Mouse (Mus musculus): ENCODE data around the gene Cops4. TPM values are rescaled to one million over a fixed set of nuclear protein-coding genes. Genes with fewer than 3 reads are reported as not detected.
A peak's percentile ranks its signal among the peaks of the same experiment; 100 is the strongest.

Gene Cops4
- 73.3 and 76.8 TPM in 2 replicates for polyA plus RNA-seq (2012; rRNA removed)

- TF ChIP-seq POLR2A (IDR thresholded peaks at IDR 0.05; ENCODE audit: extremely low read depth, insufficient read depth, low read length), result peak; percentile 70; the same call in 1 of the 2 replicates
- no peak for TF ChIP-seq CTCF (IDR thresholded peaks at IDR 0.05; ENCODE audit: extremely low read depth, insufficient read depth, low read length)
- H3K4me3 ChIP-seq (ENCODE audit: insufficient read depth, low read length), result peak within 1 kb of the TSS; percentile 61
These were observed at the start of gene Cops4 for GRCm38 (mm10) chr5:100518049-100519026. TSS of gene Cops4 (plus strand) at chr5:100518309.

GRCm38 (mm10) chr5:100476328-100476727 lies 41.8 kb upstream of the Cops4 start:
- TF ChIP-seq POLR2A (IDR thresholded peaks at IDR 0.05; ENCODE audit: extremely low read depth, insufficient read depth, low read length), result no peak
- TF ChIP-seq CTCF (IDR thresholded peaks at IDR 0.05; ENCODE audit: extremely low read depth, insufficient read depth, low read length), result no peak
- H3K27ac ChIP-seq (ENCODE audit: insufficient read depth, low read length), result no peak overlapping the region
- no peak overlapping the region for H3K4me3 ChIP-seq (ENCODE audit: insufficient read depth, low read length)
- no peaks in the 10 kb centered on the region for H3K4me1 ChIP-seq (ENCODE audit: control insufficient read depth, insufficient read depth, low read length)

More at GRCm38 (mm10) chr5:100518049-100519026, at the start of gene Cops4:
- Histone ChIP-seq H3K27ac (ENCODE audit: insufficient read depth, low read length) (no peak within 1 kb of the TSS), H3K4me1 (ENCODE audit: control insufficient read depth, insufficient read depth, low read length) (no peaks in the 10 kb centered on the region; the same call in 1 of the 2 replicates)

GRCm38 (mm10) chr5:100477604-100478003 lies 40.5 kb upstream of the Cops4 start:
- H3K4me1 ChIP-seq (ENCODE audit: control insufficient read depth, insufficient read depth, low read length), result no peaks in the 10 kb centered on the region
- no peak overlapping the region for H3K27ac ChIP-seq (ENCODE audit: insufficient read depth, low read length)
- H3K4me3 ChIP-seq (ENCODE audit: insufficient read depth, low read length), result no peak overlapping the region
- TF ChIP-seq POLR2A (IDR thresholded peaks at IDR 0.05; ENCODE audit: extremely low read depth, insufficient read depth, low read length) (no peak), CTCF (IDR thresholded peaks at IDR 0.05; ENCODE audit: extremely low read depth, insufficient read depth, low read length) (no peak)

- H3K4me1 ChIP-seq (ENCODE audit: control insufficient read depth, insufficient read depth, low read length), result no peaks in the 10 kb centered on the region
- TF ChIP-seq POLR2A (IDR thresholded peaks at IDR 0.05; ENCODE audit: extremely low read depth, insufficient read depth, low read length) (no peak), CTCF (IDR thresholded peaks at IDR 0.05; ENCODE audit: extremely low read depth, insufficient read depth, low read length) (no peak)
- no peak overlapping the region for H3K27ac ChIP-seq (ENCODE audit: insufficient read depth, low read length)
- H3K4me3 ChIP-seq (ENCODE audit: insufficient read depth, low read length), result no peak overlapping the region
These were observed 34.5 kb upstream of the Cops4 start for GRCm38 (mm10) chr5:100483569-100483968.

- no peak overlapping the region for H3K4me3 ChIP-seq (ENCODE audit: insufficient read depth, low read length)
- H3K4me1 ChIP-seq (ENCODE audit: control insufficient read depth, insufficient read depth, low read length), result peaks cover 2% of the 10 kb centered on the region; the same call in 1 of the 2 replicates
- no peak for TF ChIP-seq CTCF (IDR thresholded peaks at IDR 0.05; ENCODE audit: extremely low read depth, insufficient read depth, low read length)
These were observed 31.0 kb upstream of the Cops4 start for GRCm38 (mm10) chr5:100487120-100487519.

GRCm38 (mm10) chr5:100488231-100488630 lies 29.9 kb upstream of the Cops4 start:
- Histone ChIP-seq H3K4me1 (ENCODE audit: control insufficient read depth, insufficient read depth, low read length) (peaks cover 2% of the 10 kb centered on the region; the same call in 1 of the 2 replicates), H3K4me3 (ENCODE audit: insufficient read depth, low read length) (no peak overlapping the region), H3K27ac (ENCODE audit: insufficient read depth, low read length) (no peak overlapping the region)
- TF ChIP-seq CTCF (IDR thresholded peaks at IDR 0.05; ENCODE audit: extremely low read depth, insufficient read depth, low read length) (no peak), POLR2A (IDR thresholded peaks at IDR 0.05; ENCODE audit: extremely low read depth, insufficient read depth, low read length) (no peak)

More at GRCm38 (mm10) chr5:100487120-100487519, 31.0 kb upstream of the Cops4 start:
- H3K27ac ChIP-seq (ENCODE audit: insufficient read depth, low read length), result no peak overlapping the region

- peaks cover 2% of the 10 kb centered on the region; the same call in 1 of the 2 replicates for H3K4me1 ChIP-seq (ENCODE audit: control insufficient read depth, insufficient read depth, low read length)
- H3K4me3 ChIP-seq (ENCODE audit: insufficient read depth, low read length), result no peak overlapping the region
- TF ChIP-seq POLR2A (IDR thresholded peaks at IDR 0.05; ENCODE audit: extremely low read depth, insufficient read depth, low read length), result no peak
- TF ChIP-seq CTCF (IDR thresholded peaks at IDR 0.05; ENCODE audit: extremely low read depth, insufficient read depth, low read length), result no peak
- no peak overlapping the region for H3K27ac ChIP-seq (ENCODE audit: insufficient read depth, low read length)
These were observed 28.8 kb upstream of the Cops4 start for GRCm38 (mm10) chr5:100489340-100489739.

- H3K4me1 ChIP-seq (ENCODE audit: control insufficient read depth, insufficient read depth, low read length), result peaks cover 2% of the 10 kb centered on the region; the same call in 1 of the 2 replicates
- no peak overlapping the region for H3K4me3 ChIP-seq (ENCODE audit: insufficient read depth, low read length)
- TF ChIP-seq POLR2A (IDR thresholded peaks at IDR 0.05; ENCODE audit: extremely low read depth, insufficient read depth, low read length) (no peak), CTCF (IDR thresholded peaks at IDR 0.05; ENCODE audit: extremely low read depth, insufficient read depth, low read length) (no peak)
- no peak overlapping the region for H3K27ac ChIP-seq (ENCODE audit: insufficient read depth, low read length)
These were observed 26.4 kb upstream of the Cops4 start for GRCm38 (mm10) chr5:100491704-100492103.

GRCm38 (mm10) chr5:100498436-100499180 lies 19.5 kb upstream of the Cops4 start:
- peak overlapping the region; percentile 72 for H3K4me3 ChIP-seq (ENCODE audit: insufficient read depth, low read length)
- no peak overlapping the region for H3K27ac ChIP-seq (ENCODE audit: insufficient read depth, low read length)
- no peak for TF ChIP-seq POLR2A (IDR thresholded peaks at IDR 0.05; ENCODE audit: extremely low read depth, insufficient read depth, low read length)
- TF ChIP-seq CTCF (IDR thresholded peaks at IDR 0.05; ENCODE audit: extremely low read depth, insufficient read depth, low read length), result no peak

More at GRCm38 (mm10) chr5:100498436-100499180, 19.5 kb upstream of the Cops4 start:
- H3K4me1 ChIP-seq (ENCODE audit: control insufficient read depth, insufficient read depth, low read length), result peaks cover 2% of the 10 kb centered on the region; the same call in 1 of the 2 replicates

Data from cortical plate, adult 2 months (tissue).